Mouse (Mus musculus): ENCODE results near the gene Rnaset2b. TPM values are rescaled to one million over a fixed set of nuclear protein-coding genes. Genes with fewer than 3 reads are reported as not detected.

Rnaset2b gene
- 100 to 1,000 TPM; 196 to 205 TPM for total RNA-seq (2023)

DNA sequence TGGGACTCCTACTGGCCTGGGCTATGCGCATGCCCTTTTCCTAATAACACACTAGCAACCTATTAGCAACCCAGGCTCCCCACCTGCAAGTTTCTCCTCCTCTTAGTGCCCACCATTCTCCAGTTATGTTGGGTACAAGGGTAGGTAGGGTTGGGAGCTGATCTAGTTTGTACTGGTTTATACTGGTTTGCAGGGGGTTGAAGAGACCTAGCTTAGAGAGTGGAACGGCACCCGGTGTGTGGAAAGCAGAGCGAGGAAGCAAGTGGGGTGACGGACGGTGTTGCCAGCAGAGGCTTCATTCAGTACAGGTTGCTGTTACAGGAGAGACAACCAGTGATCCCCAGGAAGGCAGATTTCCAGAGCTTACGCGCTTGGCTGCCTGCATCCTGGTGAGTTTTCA, at the start of gene Rnaset2b:
Gene Rnaset2b, plus strand, starts transcription at position 301 of the 400 bp plus-strand sequence.

DNA sequence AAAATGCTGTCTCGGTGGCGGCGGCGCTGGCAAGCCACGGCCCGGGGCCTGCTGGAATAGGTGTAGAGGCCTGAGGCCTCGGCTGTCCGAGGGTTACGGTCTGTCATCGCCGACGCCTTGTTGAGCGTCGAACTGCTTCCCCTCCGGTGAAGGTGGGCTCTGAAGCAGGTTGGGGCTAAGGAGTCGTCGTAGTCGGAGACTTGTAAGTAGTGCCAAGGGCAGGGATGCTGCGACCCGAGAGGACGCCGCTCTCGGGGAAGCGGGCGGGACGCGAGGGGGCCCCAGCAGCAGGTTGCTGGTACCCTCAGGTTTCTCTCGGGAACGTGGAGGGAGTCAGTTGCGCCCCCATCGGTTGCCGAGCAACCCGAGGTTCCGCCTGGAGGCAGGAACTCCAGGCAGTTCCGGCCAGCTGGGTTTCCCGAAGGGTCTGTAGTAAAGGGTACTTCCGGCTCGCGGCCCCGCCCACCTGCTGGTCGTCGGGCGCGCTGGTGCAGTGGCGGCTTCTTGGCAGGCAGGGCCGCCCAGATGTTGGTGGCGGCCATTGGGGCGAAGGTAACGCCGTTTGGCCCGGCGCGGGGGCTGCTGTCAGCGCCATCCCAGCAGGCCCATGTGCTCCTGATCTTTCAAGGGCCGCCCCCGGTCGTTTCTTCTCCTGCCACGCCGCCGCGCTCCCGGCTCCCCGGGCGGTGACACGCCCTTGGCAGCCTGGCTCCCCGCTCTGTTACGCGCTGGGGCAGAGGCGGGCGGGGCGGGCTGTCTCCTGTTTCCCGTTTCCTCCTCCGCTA, 22.3 kb upstream of the Rnaset2b start, which contains the start of gene Rsph3b:
Gene Rsph3b, minus strand, starts transcription at position 699 of the 785 bp plus-strand sequence.

DNA sequence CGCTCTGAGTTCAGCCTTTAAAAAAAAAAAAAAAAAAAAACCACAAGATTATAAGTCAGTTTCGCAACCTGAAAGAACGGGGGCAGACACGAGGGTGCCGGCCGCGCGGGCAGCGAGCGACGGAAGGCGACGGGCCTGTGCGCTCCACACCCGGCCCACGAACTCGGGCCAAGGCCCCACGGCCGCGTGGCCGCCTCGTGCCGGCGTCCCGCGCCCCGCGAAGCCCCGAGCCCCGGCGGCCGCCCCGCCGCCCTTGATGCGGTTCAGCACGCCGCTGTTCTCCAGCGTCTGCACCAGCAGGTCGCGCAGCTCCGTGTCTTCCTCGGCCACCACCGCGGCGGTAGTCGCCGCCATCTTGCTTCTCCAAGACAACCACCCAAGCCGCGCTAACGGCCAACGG, 9.7 kb upstream of the Rnaset2b start, which contains the start of gene Tagap1:
Gene Tagap1, minus strand, starts transcription at position 381 of the 400 bp plus-strand sequence.

DNA sequence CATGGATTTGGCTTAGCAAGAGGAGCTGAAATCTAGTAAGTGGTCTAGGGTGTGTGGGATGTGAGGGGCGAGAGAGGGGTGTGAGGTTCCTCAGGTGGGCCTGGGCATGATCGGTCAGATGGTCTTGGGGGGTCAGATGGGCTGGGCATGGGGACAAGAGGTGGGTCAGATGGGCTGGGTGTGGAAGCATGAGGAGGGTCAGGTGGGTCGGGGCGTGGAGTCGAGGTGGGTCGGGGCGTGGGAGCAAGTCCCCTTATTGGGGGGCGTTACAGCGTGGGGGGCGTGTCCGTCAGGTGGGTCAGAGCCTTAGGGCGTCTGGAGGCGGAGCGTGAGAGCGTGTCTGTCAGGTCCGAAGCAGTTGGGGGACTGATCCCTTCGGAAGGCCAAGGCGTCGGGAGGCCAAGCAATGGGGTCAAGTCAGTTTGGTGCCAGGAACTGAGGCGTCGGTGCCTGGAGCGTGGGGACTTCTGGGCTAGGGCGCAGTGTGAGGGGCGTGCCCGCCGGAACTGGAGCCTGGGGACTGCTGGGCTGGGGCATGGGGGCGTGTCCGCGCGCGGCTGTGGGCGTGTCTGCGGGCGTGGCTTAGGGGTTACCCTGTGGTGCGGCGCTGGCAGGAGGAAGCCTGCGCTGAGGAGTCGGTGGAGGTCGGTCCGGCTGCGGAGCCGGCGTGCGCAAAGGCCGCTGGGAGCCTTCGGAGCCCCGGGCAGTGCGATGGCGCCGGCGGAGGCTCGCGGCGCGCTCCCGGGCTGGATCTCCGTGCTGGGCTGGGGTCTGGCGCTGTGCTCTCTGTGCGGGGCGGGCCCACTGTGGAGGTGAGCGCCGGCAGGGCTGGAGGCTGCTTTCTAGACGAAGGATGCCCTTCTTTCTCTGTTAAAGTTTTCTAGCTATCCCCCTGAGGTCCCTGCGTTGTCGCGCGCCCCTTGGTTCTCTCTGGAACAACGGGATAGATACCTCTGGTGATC, 8.1 kb downstream of the Rnaset2b start, which contains the start of gene Gm49721:
Gene Gm49721, plus strand, starts transcription at position 618 of the 962 bp plus-strand sequence.

DNA sequence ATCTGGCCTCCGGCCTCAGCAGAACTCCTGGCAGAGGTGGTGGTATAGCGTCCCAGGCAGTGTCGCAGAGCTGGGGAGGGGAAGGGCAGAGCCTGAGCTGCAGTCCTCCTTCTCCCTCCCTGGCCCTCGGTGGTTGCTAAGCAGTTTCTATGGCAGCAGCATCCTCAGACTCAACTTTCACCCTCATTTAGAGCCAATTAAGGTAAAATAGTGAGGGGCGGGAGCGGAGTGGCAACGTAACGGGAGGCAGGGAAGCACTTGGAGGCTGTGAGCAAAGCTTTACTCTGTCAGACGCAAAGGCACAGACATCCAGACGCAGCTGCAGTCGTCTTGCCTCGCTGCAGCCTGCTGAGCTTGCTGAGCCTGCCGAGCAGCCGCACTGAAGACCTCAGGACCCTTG, 54.8 kb downstream of the Rnaset2b start, which contains the start of gene Gm1604a:
Gene Gm1604a, plus strand, starts transcription at position 312 of the 400 bp plus-strand sequence.

Other genes starting within 250 kb of the Rnaset2b start
- gene Ezr, start 187.8 kb upstream of the Rnaset2b start, total RNA-seq (2023), result 100 to 1,000 TPM; 162 to 164 TPM
- gene Rsph3b, start 22.0 kb upstream of the Rnaset2b start, total RNA-seq (2023), result 10 to 100 TPM; 14.2 to 15.1 TPM
- gene Tagap1, start 9.5 kb upstream of the Rnaset2b start, total RNA-seq (2023), result 10 to 100 TPM; 33.5 to 39.4 TPM
- gene Gm49721, start 8.3 kb downstream of the Rnaset2b start, total RNA-seq (2023), result not detected
- gene Gm1604a, start 54.9 kb downstream of the Rnaset2b start, total RNA-seq (2023), result 1 to 10 TPM; 2.5 to 4.9 TPM
- 10 to 100 TPM; 47.6 to 52.7 TPM for gene Rps6ka2, start 199.5 kb downstream of the Rnaset2b start, total RNA-seq (2023)